Mouse (Mus musculus): ENCODE measurements around the gene Efcab9.

Efcab9 gene

GRCm38 (mm10) chr11:32493312-32493711, 38.6 kb downstream of the Efcab9 start:
- DNase-seq, result peak in 1 of 2 experiments; percentile 36

- DNase-seq, result no peak
These were observed 40.8 kb downstream of the Efcab9 start for GRCm38 (mm10) chr11:32491079-32491478.

- no peak for DNase-seq
These were observed 42.8 kb downstream of the Efcab9 start for GRCm38 (mm10) chr11:32488808-32489670.

GRCm38 (mm10) chr11:32488344-32488743, 43.5 kb downstream of the Efcab9 start:
- DNase-seq, result no peak

GRCm38 (mm10) chr11:32487501-32487900, 44.4 kb downstream of the Efcab9 start:
- no peak for DNase-seq

- DNase-seq, result no peak
These were observed 45.3 kb downstream of the Efcab9 start for GRCm38 (mm10) chr11:32486621-32487020.

GRCm38 (mm10) chr11:32485290-32485689, 46.6 kb downstream of the Efcab9 start:
- no peak for DNase-seq

- DNase-seq, result no peak
These were observed 50.4 kb downstream of the Efcab9 start for GRCm38 (mm10) chr11:32481525-32481924.

GRCm38 (mm10) chr11:32475487-32476236, 56.2 kb downstream of the Efcab9 start:
- DNase-seq, result no peak

GRCm38 (mm10) chr11:32474725-32475124, 57.2 kb downstream of the Efcab9 start:
- DNase-seq, result no peak
